Mouse (Mus musculus) ovary, postnatal 10 days (tissue): ENCODE results near the gene Tbc1d5.

Experiments used
- DNase-seq: peaks from one replicate; pipeline ENCODE4 v3.0.0; 2022; ENCODE audit warnings: low spot score

The Tbc1d5 gene

GRCm38 (mm10) chr17:50874067-50874466 is 305.1 kb downstream of the Tbc1d5 start:
- no peak for DNase-seq

DNA sequence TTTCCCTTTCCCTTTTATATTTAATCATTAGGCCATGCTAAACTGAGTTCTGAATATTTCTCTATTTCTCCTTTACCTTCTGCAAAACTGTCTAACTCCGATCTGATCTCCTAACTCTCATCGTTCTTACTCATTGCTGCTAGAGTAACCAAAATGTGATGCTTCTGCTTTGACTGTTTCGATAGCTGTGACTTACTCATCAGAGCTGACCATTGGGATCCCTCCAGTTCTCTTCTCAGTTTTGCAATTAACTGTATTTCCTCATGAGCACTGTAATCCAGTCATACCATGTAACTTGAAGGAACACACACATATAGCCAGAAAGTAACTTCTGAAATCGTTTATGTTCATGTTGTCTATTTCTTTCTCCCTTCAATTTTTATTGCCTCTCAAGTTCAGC is 306.6 kb downstream of the Tbc1d5 start:
- DNase-seq: no peak

GRCm38 (mm10) chr17:50867297-50867696 is 311.9 kb downstream of the Tbc1d5 start:
- DNase-seq: no peak

GRCm38 (mm10) chr17:50864781-50865180 is 314.4 kb downstream of the Tbc1d5 start:
- no peak for DNase-seq

GRCm38 (mm10) chr17:50853220-50853619 is 325.9 kb downstream of the Tbc1d5 start:
- no peak for DNase-seq

DNA sequence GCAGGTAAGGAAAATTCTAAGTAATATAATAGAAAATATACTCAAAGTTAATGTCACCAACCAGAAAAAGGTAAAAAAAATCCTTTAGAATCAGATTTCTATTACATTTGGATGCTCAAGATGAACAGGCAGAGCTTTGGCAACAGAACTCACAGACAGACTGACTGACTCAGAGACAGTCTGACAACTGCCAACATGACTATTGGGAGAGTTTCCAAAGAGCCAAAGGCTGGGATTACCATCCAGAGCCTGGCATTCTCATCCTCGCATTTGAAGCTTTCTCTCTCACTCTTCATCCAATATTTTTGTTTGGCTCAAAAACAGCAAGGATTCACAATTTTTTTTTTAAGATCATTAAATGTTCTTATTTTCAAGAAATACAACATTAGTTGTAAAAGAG is 327.8 kb downstream of the Tbc1d5 start:
- no peak for DNase-seq

- no peak for DNase-seq
Measured at GRCm38 (mm10) chr17:50814089-50814488, 365.1 kb downstream of the Tbc1d5 start.

DNA sequence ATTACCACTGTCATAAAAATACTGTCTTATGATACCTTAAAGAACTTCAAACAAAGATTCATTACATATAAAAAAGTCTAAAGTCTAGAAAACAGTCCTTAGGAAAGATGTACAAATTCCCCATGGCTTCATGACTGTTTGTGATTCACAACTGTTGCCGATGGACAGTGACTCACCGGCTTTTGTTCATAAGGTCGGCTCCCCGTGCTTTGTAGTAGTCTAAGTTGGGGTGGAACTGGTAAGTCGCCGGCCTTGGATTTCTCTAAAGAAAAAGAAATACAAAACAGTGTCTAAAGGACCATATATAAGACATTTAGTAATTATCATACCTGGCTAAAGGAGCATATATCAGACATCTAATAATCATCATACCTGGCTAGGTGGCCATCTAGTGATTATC is 365.6 kb downstream of the Tbc1d5 start:
- no peak for DNase-seq

DNA sequence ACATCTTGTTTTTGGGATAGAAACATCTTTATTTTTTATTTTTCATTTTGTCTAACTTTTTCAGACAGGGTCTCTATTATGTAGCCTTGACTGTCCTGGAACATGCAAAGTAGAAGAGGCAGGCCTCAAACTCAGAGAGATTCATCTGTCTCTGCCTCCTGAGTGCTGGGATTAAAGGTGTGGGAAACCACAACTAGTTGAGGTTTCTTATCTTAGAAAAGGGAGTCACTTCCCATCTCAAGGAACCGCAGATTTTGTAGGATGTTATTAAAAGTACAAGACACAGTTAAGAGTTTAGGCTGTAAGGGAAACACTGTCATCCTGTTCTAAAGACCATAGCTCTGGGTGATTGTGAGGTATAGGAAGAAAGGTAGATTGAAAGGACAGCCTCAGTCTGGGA is 373.5 kb downstream of the Tbc1d5 start:
- no peak for DNase-seq

DNA sequence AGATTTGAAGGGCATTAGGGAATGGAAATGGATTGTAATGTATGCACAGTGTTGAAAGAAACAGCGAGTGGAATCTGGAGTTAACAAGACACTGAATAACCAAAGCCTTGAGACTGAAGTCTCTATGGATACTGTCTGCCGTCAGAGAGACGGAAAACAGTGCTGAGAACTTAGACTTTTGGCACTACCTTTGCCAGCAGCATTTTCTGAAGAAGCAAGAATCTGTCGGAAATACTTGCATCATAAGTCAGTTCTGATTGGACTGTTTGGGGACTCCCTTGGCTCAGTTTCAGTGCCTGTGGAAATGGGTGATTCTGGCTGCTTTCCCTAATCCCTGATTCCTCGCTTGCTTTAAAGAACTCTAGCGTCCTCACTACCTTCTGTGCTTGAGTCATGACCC is 375.9 kb downstream of the Tbc1d5 start:
- no peak for DNase-seq

- no peak for DNase-seq
Measured at GRCm38 (mm10) chr17:50802380-50802779, 376.8 kb downstream of the Tbc1d5 start.

DNA sequence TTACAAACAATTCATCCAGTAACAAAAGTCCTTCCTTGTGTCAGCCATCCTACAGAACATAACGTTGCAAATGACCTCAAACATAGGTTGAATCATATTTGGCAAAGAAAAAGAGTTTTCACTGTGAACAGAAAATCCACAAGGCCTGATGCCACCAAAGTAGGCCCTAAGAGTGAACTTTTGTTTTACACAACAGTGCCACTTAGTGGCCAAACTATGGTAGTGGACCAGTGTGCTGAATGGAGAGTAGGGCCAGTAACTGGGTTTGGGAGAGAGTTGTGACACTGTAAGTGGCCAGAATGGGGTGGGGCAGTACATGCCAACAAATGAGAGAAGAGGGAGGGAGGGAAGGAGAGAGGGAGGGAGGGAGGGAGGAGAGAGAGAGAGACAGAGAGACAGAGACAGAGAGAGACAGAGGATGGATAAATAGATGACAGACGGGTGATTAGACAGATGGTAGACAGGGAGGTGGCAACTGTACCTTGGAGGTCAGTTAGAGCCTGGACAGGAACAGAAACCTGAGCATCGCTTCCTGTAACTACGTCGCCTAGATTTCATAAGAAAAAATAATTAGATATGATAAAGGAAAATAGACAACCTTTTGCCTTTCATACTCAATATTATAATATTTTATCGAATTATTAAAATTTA is 383.6 kb downstream of the Tbc1d5 start:
- no peak for DNase-seq

- DNase-seq: no peak
Measured at GRCm38 (mm10) chr17:50791671-50792070, 387.5 kb downstream of the Tbc1d5 start.

DNA sequence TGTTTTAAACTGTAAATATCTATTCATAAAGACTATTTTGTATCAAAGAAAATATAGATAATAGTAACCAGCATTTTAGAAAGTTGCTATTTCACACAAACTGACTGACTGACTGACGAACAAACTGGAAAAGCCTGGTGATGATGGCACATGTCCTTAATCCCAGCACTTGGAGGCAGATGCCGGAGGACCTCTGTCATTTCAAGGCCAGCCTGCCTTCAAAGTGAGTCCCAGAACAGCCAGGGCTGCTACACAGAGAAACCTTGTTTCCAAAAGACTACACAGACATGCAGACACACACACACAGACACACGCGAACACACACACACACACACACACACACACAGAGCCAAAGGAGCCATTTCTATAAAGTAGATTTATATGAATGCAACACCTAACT is 390.3 kb downstream of the Tbc1d5 start:
- DNase-seq: no peak

GRCm38 (mm10) chr17:50775247-50775646 is 403.9 kb downstream of the Tbc1d5 start:
- DNase-seq: no peak

DNA sequence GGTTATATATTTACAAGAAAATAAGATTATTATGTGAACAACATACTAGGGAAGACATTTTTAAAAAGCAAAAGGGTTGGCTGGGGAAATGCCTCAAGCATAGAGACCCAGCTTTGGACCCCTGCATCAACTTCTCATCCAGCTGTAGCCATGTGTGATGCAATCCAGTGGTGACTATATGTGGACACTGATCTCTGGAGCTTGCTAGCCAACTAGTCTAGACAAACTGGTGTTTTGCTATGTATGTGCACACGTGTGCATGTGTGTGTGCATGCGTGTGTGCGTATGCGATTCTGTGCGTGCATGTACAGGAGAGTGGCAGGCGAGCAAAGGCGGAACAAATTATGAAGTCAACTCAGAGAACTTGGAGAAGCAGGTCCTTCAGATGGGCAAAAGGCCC is 414.8 kb downstream of the Tbc1d5 start:
- DNase-seq: no peak

- no peak for DNase-seq
Measured at GRCm38 (mm10) chr17:50763407-50763806, 415.7 kb downstream of the Tbc1d5 start.

- DNase-seq: no peak
Measured at GRCm38 (mm10) chr17:50762231-50762630, 416.9 kb downstream of the Tbc1d5 start.

DNA sequence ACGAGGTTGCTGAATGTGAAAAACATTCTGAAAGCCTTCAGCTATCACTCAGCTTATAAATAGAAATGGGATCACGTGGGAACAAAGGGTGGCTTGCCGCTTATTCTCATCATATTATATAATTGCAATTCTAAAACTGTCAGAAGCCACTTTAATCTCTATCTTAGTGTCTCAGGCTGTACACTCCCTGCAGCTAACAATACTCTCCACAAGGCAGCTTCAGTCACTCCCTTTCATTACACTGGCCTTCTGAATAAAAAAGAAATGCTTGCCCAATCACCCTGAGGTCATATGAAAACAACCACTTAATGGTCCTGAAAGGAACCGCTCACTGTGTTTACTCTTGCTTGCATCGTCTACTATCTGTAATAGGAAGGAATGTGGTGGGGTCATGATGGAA is 418.1 kb downstream of the Tbc1d5 start:
- DNase-seq: no peak

DNA sequence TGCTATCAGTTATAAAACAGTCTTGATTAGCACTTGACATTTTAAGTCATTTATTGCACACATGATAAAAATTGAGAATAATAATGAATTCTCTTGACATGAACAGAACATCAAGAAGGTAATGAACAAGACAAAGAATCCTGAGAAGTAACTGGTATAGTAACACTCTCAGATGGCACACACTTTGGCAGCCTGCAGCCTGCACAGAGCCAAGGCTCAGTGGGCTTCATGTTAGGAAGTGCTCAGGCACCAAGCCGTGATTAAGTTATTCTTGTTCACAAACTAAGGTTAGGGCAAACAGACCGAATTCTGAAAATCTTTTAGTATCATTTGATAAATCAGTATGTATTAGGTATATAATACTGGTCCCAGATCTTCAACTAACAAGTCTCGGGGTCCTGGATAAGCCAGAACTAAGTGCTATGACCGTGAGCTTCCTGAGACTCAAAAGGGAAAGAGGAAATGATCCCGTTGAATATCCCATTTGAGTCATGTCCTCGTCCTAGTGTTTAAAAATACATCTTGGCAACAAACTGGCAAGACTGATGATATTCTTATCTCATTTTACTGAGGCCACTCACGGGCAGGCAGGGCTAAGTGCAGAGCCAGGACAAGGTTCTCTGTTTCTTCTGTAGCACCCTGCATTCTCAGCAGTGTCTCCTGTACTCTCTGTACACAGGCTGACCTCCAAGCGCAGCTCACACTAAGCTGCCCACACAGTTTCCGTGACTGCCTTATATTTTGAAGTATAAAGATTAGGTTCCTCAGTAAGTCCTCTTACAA is 425.6 kb downstream of the Tbc1d5 start:
- DNase-seq: no peak

DNA sequence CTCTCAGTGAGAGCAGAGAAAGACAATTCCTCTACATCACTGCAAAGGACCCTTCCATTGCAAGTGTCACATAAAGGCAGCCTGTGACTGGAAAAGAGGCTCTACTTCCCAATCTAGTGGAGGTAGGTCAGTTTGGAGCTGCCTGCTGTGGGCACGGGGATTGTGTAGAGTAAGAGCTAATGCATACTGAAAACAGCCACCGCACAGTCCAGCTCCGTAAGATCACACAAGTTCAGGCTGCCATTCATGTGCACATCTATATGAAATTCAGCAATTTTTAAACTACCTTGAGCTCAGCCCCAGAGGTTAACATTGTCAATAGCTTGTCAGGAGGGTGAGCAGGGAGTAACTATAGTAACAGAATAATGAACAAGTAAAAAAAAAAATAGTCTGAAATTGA is 426.4 kb downstream of the Tbc1d5 start:
- no peak for DNase-seq

DNA sequence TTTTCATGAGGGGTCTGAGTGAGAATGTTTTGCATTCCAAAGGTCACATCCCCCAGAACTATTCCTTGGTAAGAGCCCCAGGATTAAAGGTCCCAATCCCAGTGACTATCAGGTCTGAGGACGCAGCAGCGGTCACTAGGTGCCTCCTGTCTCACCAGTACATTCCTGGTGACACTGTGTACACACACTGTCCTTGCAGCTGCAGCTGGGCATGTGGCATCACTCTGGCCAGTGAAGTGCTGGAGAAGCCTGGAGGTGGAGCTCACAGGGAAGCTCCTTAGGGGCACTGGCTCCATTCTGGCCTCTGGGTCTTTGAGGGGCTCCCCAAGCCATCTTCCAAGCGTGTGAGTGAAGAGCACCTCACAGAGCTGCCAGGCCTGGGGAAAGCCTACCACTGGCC is 427.2 kb downstream of the Tbc1d5 start:
- DNase-seq: no peak

- DNase-seq: no peak
Measured at GRCm38 (mm10) chr17:50750874-50751273, 428.3 kb downstream of the Tbc1d5 start.

DNA sequence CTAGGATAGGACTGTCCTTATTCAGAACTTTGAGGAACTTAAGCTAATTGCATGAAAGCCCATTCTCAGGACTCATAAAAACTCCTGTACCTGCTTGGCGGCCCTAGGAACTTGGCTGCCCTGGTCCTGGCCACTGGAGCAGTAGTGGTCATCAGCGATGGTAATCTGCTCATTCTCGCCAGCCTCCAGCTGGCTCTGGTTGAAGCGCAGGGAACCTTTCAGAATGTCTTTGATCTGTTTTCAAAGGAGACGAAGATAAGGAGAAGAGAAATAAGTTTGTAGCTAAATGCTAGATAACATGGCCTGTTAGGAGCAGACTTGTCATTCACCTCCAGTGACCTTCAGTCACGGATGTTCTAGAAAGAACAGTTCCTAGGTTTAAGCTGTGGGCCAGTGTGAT is 437.8 kb downstream of the Tbc1d5 start:
- no peak for DNase-seq
